Mouse (Mus musculus): ENCODE measurements around the gene Sbk3. TPM values are rescaled to one million over a fixed set of nuclear protein-coding genes. Genes with fewer than 3 reads are reported as not detected.
"Not testable (repeated sequence)": the region's sequence is repeated elsewhere in the genome, so short reads cannot be mapped to it uniquely, and the experiment has no call there.

The Sbk3 gene
- total and polyA plus RNA-seq, 2 experiments from 2014 or later: 2.7 to 3.9 TPM

- peaks cover 49% of the 10 kb centered on the region for H3K36me3 ChIP-seq (replicated peaks; ENCODE audit: control insufficient read depth, insufficient read depth, low read length)
- WGBS: 89% methylated on average over 27 of the region's 27 CpGs
- peaks cover 11% of the 10 kb centered on the region for H3K4me1 ChIP-seq (ENCODE audit: control insufficient read depth, insufficient read depth)
- H3K4me3 ChIP-seq (ENCODE audit: low read depth, low read length): no peak overlapping the region
- H3K27me3 ChIP-seq (ENCODE audit: control insufficient read depth, insufficient read depth, low read length): no peaks in the 10 kb centered on the region
- no peak overlapping the region for H3K27ac ChIP-seq (ENCODE audit: low read depth)
- ATAC-seq (ENCODE audit: insufficient read depth, low read depth): no peak
- H3K9ac ChIP-seq (replicated peaks; ENCODE audit: low read depth, low read length): no peak overlapping the region
- TF ChIP-seq EP300 (IDR thresholded peaks at IDR 0.05; ENCODE audit: low read depth) (no peak), CTCF (IDR thresholded peaks at IDR 0.05; ENCODE audit: low read depth) (no peak)
- no peaks in the 10 kb centered on the region for H3K9me3 ChIP-seq (replicated peaks; ENCODE audit: control insufficient read depth, low read length)
- no peak for DNase-seq (ENCODE audit: low spot score)
- no peak overlapping the region for H3K4me2 ChIP-seq (ENCODE audit: low read depth, low read length)
Observed at GRCm38 (mm10) chr7:5012681-5013513, 41.9 kb upstream of the Sbk3 start.

- DNase-seq (ENCODE audit: low spot score) (no peak), ATAC-seq (ENCODE audit: insufficient read depth, low read depth) (no peak)
- no peak overlapping the region for H3K27ac ChIP-seq (ENCODE audit: low read depth)
- H3K4me1 ChIP-seq (ENCODE audit: control insufficient read depth, insufficient read depth): no peaks in the 10 kb centered on the region
- H3K9ac ChIP-seq (replicated peaks; ENCODE audit: low read depth, low read length): no peak overlapping the region
- TF ChIP-seq EP300 (IDR thresholded peaks at IDR 0.05; ENCODE audit: low read depth): no peak
- no peak for TF ChIP-seq CTCF (IDR thresholded peaks at IDR 0.05; ENCODE audit: low read depth)
- H3K36me3 ChIP-seq (replicated peaks; ENCODE audit: control insufficient read depth, insufficient read depth, low read length): peaks cover 65% of the 10 kb centered on the region
- no peaks in the 10 kb centered on the region for H3K9me3 ChIP-seq (replicated peaks; ENCODE audit: control insufficient read depth, low read length)
- H3K4me2 ChIP-seq (ENCODE audit: low read depth, low read length): no peak overlapping the region
- H3K27me3 ChIP-seq (ENCODE audit: control insufficient read depth, insufficient read depth, low read length): no peaks in the 10 kb centered on the region
- no peak overlapping the region for H3K4me3 ChIP-seq (ENCODE audit: low read depth, low read length)
- WGBS: 97% methylated on average over 25 of the region's 26 CpGs
Observed at GRCm38 (mm10) chr7:5008229-5008628, 37.3 kb upstream of the Sbk3 start.

- DNase-seq (ENCODE audit: low spot score); H3K27me3 ChIP-seq (ENCODE audit: control insufficient read depth, insufficient read depth, low read length); H3K4me3 ChIP-seq (ENCODE audit: low read depth, low read length); H3K4me1 ChIP-seq (ENCODE audit: control insufficient read depth, insufficient read depth); H3K4me2 ChIP-seq (ENCODE audit: low read depth, low read length); H3K27ac ChIP-seq (ENCODE audit: low read depth); H3K9ac ChIP-seq (replicated peaks; ENCODE audit: low read depth, low read length); ATAC-seq (ENCODE audit: insufficient read depth, low read depth); H3K9me3 ChIP-seq (replicated peaks; ENCODE audit: control insufficient read depth, low read length): not testable (repeated sequence)
- H3K36me3 ChIP-seq (replicated peaks; ENCODE audit: control insufficient read depth, insufficient read depth, low read length): peaks cover 16% of the 10 kb centered on the region
- WGBS: 57% methylated on average over 8 of the region's 8 CpGs
Observed at GRCm38 (mm10) chr7:5002876-5003275, 31.9 kb upstream of the Sbk3 start.

- peaks cover 12% of the 10 kb centered on the region for H3K4me1 ChIP-seq (ENCODE audit: control insufficient read depth, insufficient read depth)
- H3K27ac ChIP-seq (ENCODE audit: low read depth): no peak overlapping the region
- no peak overlapping the region for H3K4me3 ChIP-seq (ENCODE audit: low read depth, low read length)
- TF ChIP-seq CTCF (IDR thresholded peaks at IDR 0.05; ENCODE audit: low read depth) (0 out of 2 replicates have a peak, but pooled peaks have one; percentile 24), EP300 (IDR thresholded peaks at IDR 0.05; ENCODE audit: low read depth) (no peak)
- H3K27me3 ChIP-seq (ENCODE audit: control insufficient read depth, insufficient read depth, low read length): no peaks in the 10 kb centered on the region
- H3K4me2 ChIP-seq (ENCODE audit: low read depth, low read length): no peak overlapping the region
- no peak for ATAC-seq (ENCODE audit: insufficient read depth, low read depth)
- no peak overlapping the region for H3K9ac ChIP-seq (replicated peaks; ENCODE audit: low read depth, low read length)
- WGBS: 63% methylated on average over 2 of the region's 2 CpGs
- no peaks in the 10 kb centered on the region for H3K36me3 ChIP-seq (replicated peaks; ENCODE audit: control insufficient read depth, insufficient read depth, low read length)
- no peaks in the 10 kb centered on the region for H3K9me3 ChIP-seq (replicated peaks; ENCODE audit: control insufficient read depth, low read length)
- no peak for DNase-seq (ENCODE audit: low spot score)
Observed at GRCm38 (mm10) chr7:4999876-5000275, 28.9 kb upstream of the Sbk3 start.

- no peak for ATAC-seq (ENCODE audit: insufficient read depth, low read depth)
- Histone ChIP-seq H3K4me2 (ENCODE audit: low read depth, low read length) (peak overlapping the region; percentile 98), H3K27ac (ENCODE audit: low read depth) (peak overlapping the region; percentile 65), H3K36me3 (replicated peaks; ENCODE audit: control insufficient read depth, insufficient read depth, low read length) (peaks cover 14% of the 10 kb centered on the region), H3K4me3 (ENCODE audit: low read depth, low read length) (peak overlapping the region; percentile 68; the same call in 1 of the 2 replicates), H3K27me3 (ENCODE audit: control insufficient read depth, insufficient read depth, low read length) (0 out of 2 replicates have a peak, but pooled peaks cover 8% of the 10 kb centered on the region), H3K4me1 (ENCODE audit: control insufficient read depth, insufficient read depth) (peaks cover 12% of the 10 kb centered on the region), H3K9ac (replicated peaks; ENCODE audit: low read depth, low read length) (no peak overlapping the region), H3K9me3 (replicated peaks; ENCODE audit: control insufficient read depth, low read length) (no peaks in the 10 kb centered on the region)
- DNase-seq (ENCODE audit: low spot score): no peak
- 42% methylated on average over 5 of the region's 8 CpGs for WGBS
- no peak for TF ChIP-seq EP300 (IDR thresholded peaks at IDR 0.05; ENCODE audit: low read depth)
- TF ChIP-seq CTCF (IDR thresholded peaks at IDR 0.05; ENCODE audit: low read depth): no peak
Observed at GRCm38 (mm10) chr7:4996934-4997333, 26.0 kb upstream of the Sbk3 start.

Measured in heart, postnatal 0 days (tissue).